Mouse (Mus musculus) retina, embryonic 14.5 days (tissue): Measurements from ENCODE around the gene Sox6.

ENCODE experiments used
- DNase-seq: peaks from one replicate; pipeline ENCODE4 v3.0.0-alpha.2; 2015; ENCODE audit warnings: low spot score

Gene Sox6

GRCm38 (mm10) chr7:115477763-115478162 lies 560.8 kb downstream of the Sox6 start:
- DNase-seq, result no peak

- DNase-seq, result no peak
Observed at GRCm38 (mm10) chr7:115476881-115477665, 561.5 kb downstream of the Sox6 start.

- DNase-seq, result no peak
Observed at GRCm38 (mm10) chr7:115475176-115475575, 563.4 kb downstream of the Sox6 start.

- DNase-seq, result no peak
Observed at GRCm38 (mm10) chr7:115474115-115474514, 564.5 kb downstream of the Sox6 start.

- no peak for DNase-seq
Observed at GRCm38 (mm10) chr7:115472850-115473249, 565.7 kb downstream of the Sox6 start.

GRCm38 (mm10) chr7:115471521-115471920 lies 567.1 kb downstream of the Sox6 start:
- DNase-seq, result peak; percentile 24

- DNase-seq, result no peak
Observed at GRCm38 (mm10) chr7:115466811-115467210, 571.8 kb downstream of the Sox6 start.

GRCm38 (mm10) chr7:115463367-115463766 lies 575.2 kb downstream of the Sox6 start:
- DNase-seq, result no peak

GRCm38 (mm10) chr7:115462276-115462675 lies 576.3 kb downstream of the Sox6 start:
- no peak for DNase-seq

GRCm38 (mm10) chr7:115454988-115455387 lies 583.6 kb downstream of the Sox6 start:
- DNase-seq, result no peak

- DNase-seq, result no peak
Observed at GRCm38 (mm10) chr7:115453713-115454073, 584.9 kb downstream of the Sox6 start.

- DNase-seq, result peak; percentile 80
Observed at GRCm38 (mm10) chr7:115453042-115453712, 585.4 kb downstream of the Sox6 start.

- DNase-seq, result no peak
Observed at GRCm38 (mm10) chr7:115450431-115451195, 588.0 kb downstream of the Sox6 start.

- peak; percentile 11 for DNase-seq
Observed at GRCm38 (mm10) chr7:115448403-115449025, 590.1 kb downstream of the Sox6 start.

- DNase-seq, result peak; percentile 7
Observed at GRCm38 (mm10) chr7:115447091-115447490, 591.5 kb downstream of the Sox6 start.

GRCm38 (mm10) chr7:115446481-115447016 lies 592.0 kb downstream of the Sox6 start:
- peak; percentile 16 for DNase-seq

- no peak for DNase-seq
Observed at GRCm38 (mm10) chr7:115426161-115426982, 612.2 kb downstream of the Sox6 start.

GRCm38 (mm10) chr7:115422828-115423227 lies 615.8 kb downstream of the Sox6 start:
- no peak for DNase-seq

- DNase-seq, result peak; percentile 50
Observed at GRCm38 (mm10) chr7:115420960-115421359, 617.6 kb downstream of the Sox6 start.
